Mouse (Mus musculus): ENCODE measurements at regions not wholly inside any gene's neighbourhood (a gene's known extent, or its start where the extent isn't known, plus 50 kb on each side); places are given as distances from the start of the nearest gene placed in this dataset.

DNA sequence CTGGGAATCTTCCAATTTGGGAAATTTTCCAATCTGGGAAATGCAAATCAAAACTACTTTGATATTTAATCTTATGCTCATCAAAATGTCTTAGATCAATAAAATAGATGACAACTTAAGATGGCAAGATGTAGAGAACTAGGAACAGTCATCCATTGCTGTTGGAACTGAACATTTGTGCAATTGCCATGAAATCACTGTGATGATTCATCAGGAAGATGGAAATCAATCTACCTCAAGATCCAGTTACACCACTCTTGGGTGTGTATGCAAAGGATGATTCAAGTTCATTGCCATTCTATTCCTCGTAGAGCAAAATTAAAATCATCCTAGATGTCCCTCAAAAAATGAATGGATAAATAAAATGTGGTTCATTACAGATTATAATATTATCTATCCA, 153.9 kb upstream of the Adgrl4 start:
- Histone ChIP-seq H3K27ac (ENCODE audit: low read length) (no peak overlapping the region), H3K27me3 (replicated peaks; ENCODE audit: insufficient read depth, low read length) (no peaks in the 10 kb centered on the region), H3K4me2 (replicated peaks; ENCODE audit: low read depth, low read length) (no peak overlapping the region), H3K4me3 (ENCODE audit: low read depth, low read length) (no peak overlapping the region), H3K9ac (replicated peaks; ENCODE audit: low read depth) (no peak overlapping the region), H3K36me3 (ENCODE audit: insufficient read depth, low read length) (no peaks in the 10 kb centered on the region), H3K4me1 (ENCODE audit: insufficient read depth, low read depth, low read length) (no peaks in the 10 kb centered on the region), H3K9me3 (ENCODE audit: low read length) (no peaks in the 10 kb centered on the region)
- TF ChIP-seq EP300 (IDR thresholded peaks at IDR 0.05): no peak
- TF ChIP-seq CTCF (IDR thresholded peaks at IDR 0.05): no peak
- WGBS: 80% methylated on average over 1 of the region's 1 CpGs
- DNase-seq (ENCODE audit: low spot score): no peak
- ATAC-seq: no peak

DNA sequence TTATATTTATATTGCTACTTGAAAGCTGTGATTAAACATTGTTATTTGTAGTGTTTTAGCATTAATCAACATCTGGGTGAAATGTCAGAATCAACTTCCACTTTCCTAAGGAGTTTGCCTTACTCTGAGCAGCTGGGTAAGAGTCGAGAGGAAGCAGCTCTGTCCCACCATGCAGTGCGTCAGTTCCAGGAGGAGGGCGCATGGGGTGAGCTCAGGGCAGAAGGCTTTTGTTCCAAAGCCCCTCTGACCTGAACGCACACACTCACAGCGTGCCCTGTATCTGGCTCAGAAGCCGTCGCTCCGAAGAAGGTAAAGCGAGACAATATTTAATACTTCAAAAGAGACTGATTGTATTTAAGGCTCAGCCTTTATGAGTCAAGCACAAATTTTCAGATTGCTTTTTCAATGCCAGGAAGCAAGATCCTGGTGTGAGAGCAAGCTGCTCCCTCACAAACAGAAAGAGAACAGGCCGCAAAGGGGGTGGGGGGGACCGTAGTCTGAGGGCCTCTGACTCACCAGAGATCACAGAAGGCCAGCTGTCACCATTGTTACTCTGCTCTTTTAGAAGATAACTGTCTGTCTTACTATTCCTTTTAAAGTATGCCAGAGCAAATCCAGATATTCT, 143.6 kb upstream of the Adgrl4 start:
- 32% methylated on average over 11 of the region's 11 CpGs for WGBS
- ATAC-seq: peak; percentile 83
- no peaks in the 10 kb centered on the region for H3K27me3 ChIP-seq (replicated peaks; ENCODE audit: insufficient read depth, low read length)
- H3K36me3 ChIP-seq (ENCODE audit: insufficient read depth, low read length): no peaks in the 10 kb centered on the region
- H3K9me3 ChIP-seq (ENCODE audit: low read length): no peaks in the 10 kb centered on the region
- DNase-seq (ENCODE audit: low spot score): peak; percentile 37
- no peak overlapping the region for H3K9ac ChIP-seq (replicated peaks; ENCODE audit: low read depth)
- peak overlapping the region; percentile 62; the same call in 1 of the 2 replicates for H3K27ac ChIP-seq (ENCODE audit: low read length)
- H3K4me1 ChIP-seq (ENCODE audit: insufficient read depth, low read depth, low read length): no peaks in the 10 kb centered on the region
- no peak for TF ChIP-seq CTCF (IDR thresholded peaks at IDR 0.05)
- no peak for TF ChIP-seq EP300 (IDR thresholded peaks at IDR 0.05)
- no peak overlapping the region for H3K4me3 ChIP-seq (ENCODE audit: low read depth, low read length)
- no peak overlapping the region for H3K4me2 ChIP-seq (replicated peaks; ENCODE audit: low read depth, low read length)

GRCm38 (mm10) chr3:151294606-151295005, 143.1 kb upstream of the Adgrl4 start:
- TF ChIP-seq CTCF (IDR thresholded peaks at IDR 0.05): no peak
- no peak for TF ChIP-seq EP300 (IDR thresholded peaks at IDR 0.05)
- Histone ChIP-seq H3K4me2 (replicated peaks; ENCODE audit: low read depth, low read length) (no peak overlapping the region), H3K4me3 (ENCODE audit: low read depth, low read length) (no peak overlapping the region), H3K9ac (replicated peaks; ENCODE audit: low read depth) (no peak overlapping the region), H3K27ac (ENCODE audit: low read length) (peak overlapping the region; percentile 62; the same call in 1 of the 2 replicates), H3K36me3 (ENCODE audit: insufficient read depth, low read length) (no peaks in the 10 kb centered on the region), H3K27me3 (replicated peaks; ENCODE audit: insufficient read depth, low read length) (no peaks in the 10 kb centered on the region), H3K4me1 (ENCODE audit: insufficient read depth, low read depth, low read length) (no peaks in the 10 kb centered on the region), H3K9me3 (ENCODE audit: low read length) (no peaks in the 10 kb centered on the region)
- 71% methylated on average over 7 of the region's 7 CpGs for WGBS
- ATAC-seq: no peak
- no peak for DNase-seq (ENCODE audit: low spot score)

- H3K36me3 ChIP-seq (ENCODE audit: insufficient read depth, low read length): no peaks in the 10 kb centered on the region
- no peak overlapping the region for H3K27ac ChIP-seq (ENCODE audit: low read length)
- no peak overlapping the region for H3K9ac ChIP-seq (replicated peaks; ENCODE audit: low read depth)
- TF ChIP-seq EP300 (IDR thresholded peaks at IDR 0.05): no peak
- no peak for TF ChIP-seq CTCF (IDR thresholded peaks at IDR 0.05)
- H3K9me3 ChIP-seq (ENCODE audit: low read length): no peaks in the 10 kb centered on the region
- no peak overlapping the region for H3K4me2 ChIP-seq (replicated peaks; ENCODE audit: low read depth, low read length)
- no peaks in the 10 kb centered on the region for H3K27me3 ChIP-seq (replicated peaks; ENCODE audit: insufficient read depth, low read length)
- ATAC-seq (no peak), DNase-seq (ENCODE audit: low spot score) (no peak)
- 37% methylated on average over 9 of the region's 9 CpGs for WGBS
- no peak overlapping the region for H3K4me3 ChIP-seq (ENCODE audit: low read depth, low read length)
- H3K4me1 ChIP-seq (ENCODE audit: insufficient read depth, low read depth, low read length): no peaks in the 10 kb centered on the region
These were observed 142.7 kb upstream of the Adgrl4 start for GRCm38 (mm10) chr3:151295027-151295426.

- DNase-seq (ENCODE audit: low spot score): peak; percentile 43
These were observed 139.4 kb upstream of the Adgrl4 start for GRCm38 (mm10) chr3:151298325-151298724.

GRCm38 (mm10) chr3:151305402-151305801, 132.3 kb upstream of the Adgrl4 start:
- ATAC-seq (no peak), DNase-seq (ENCODE audit: low spot score) (no peak)
- TF ChIP-seq CTCF (IDR thresholded peaks at IDR 0.05) (no peak), EP300 (IDR thresholded peaks at IDR 0.05) (no peak)
- no peaks in the 10 kb centered on the region for H3K36me3 ChIP-seq (ENCODE audit: insufficient read depth, low read length)
- 87% methylated on average over 4 of the region's 4 CpGs for WGBS
- H3K9ac ChIP-seq (replicated peaks; ENCODE audit: low read depth): no peak overlapping the region
- H3K4me1 ChIP-seq (ENCODE audit: insufficient read depth, low read depth, low read length): no peaks in the 10 kb centered on the region
- H3K27ac ChIP-seq (ENCODE audit: low read length): no peak overlapping the region
- no peaks in the 10 kb centered on the region for H3K9me3 ChIP-seq (ENCODE audit: low read length)
- no peak overlapping the region for H3K4me3 ChIP-seq (ENCODE audit: low read depth, low read length)
- H3K27me3 ChIP-seq (replicated peaks; ENCODE audit: insufficient read depth, low read length): no peaks in the 10 kb centered on the region
- H3K4me2 ChIP-seq (replicated peaks; ENCODE audit: low read depth, low read length): no peak overlapping the region

More at GRCm38 (mm10) chr3:151298325-151298724, 139.4 kb upstream of the Adgrl4 start:
- WGBS: 44% methylated on average over 2 of the region's 2 CpGs
- peak; percentile 73 for TF ChIP-seq EP300 (IDR thresholded peaks at IDR 0.05)
- no peak for TF ChIP-seq CTCF (IDR thresholded peaks at IDR 0.05)
- H3K4me3 ChIP-seq (ENCODE audit: low read depth, low read length): no peak overlapping the region
- no peaks in the 10 kb centered on the region for H3K27me3 ChIP-seq (replicated peaks; ENCODE audit: insufficient read depth, low read length)
- no peak overlapping the region for H3K4me2 ChIP-seq (replicated peaks; ENCODE audit: low read depth, low read length)
- H3K4me1 ChIP-seq (ENCODE audit: insufficient read depth, low read depth, low read length): no peaks in the 10 kb centered on the region
- H3K9me3 ChIP-seq (ENCODE audit: low read length): no peaks in the 10 kb centered on the region
- ATAC-seq: peak; percentile 74
- no peaks in the 10 kb centered on the region for H3K36me3 ChIP-seq (ENCODE audit: insufficient read depth, low read length)
- H3K9ac ChIP-seq (replicated peaks; ENCODE audit: low read depth): no peak overlapping the region
- no peak overlapping the region for H3K27ac ChIP-seq (ENCODE audit: low read length)

All from lung, postnatal 0 days (tissue).